Mouse (Mus musculus): Measurements from ENCODE around the gene Clk1. TPM values are rescaled to one million over a fixed set of nuclear protein-coding genes. Genes with fewer than 3 reads are reported as not detected.
A peak's percentile ranks its signal among the peaks of the same experiment; 100 is the strongest.

Clk1 gene
- polyA plus RNA-seq, 1 experiment from 2014 or later, result 111 TPM

DNA sequence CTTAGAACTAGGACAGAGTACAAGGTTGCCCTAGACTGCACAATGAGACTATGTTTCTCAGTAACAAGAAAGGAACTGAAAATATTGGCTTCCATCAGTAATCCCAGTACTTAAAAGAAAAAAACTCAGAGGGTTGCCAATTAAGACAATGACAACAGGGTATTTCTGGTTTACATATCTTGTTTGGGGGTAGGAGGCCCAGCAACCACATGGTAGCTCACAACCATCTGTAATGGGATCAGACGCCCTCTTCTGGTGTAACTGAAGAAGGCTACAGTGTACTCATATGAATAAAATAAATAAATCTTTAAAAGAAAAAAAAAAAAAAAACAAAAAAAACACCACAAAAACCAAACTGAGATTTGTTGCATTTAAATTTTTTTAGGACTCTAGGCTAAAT lies 8.4 kb downstream of the Clk1 start:
- DNase-seq (ENCODE audit: low spot score), result no peak
- Histone ChIP-seq H3K27ac (replicated peaks) (no peak overlapping the region), H3K9me3 (ENCODE audit: control insufficient read depth, low read length) (no peaks in the 10 kb centered on the region), H3K36me3 (ENCODE audit: control insufficient read depth, insufficient read depth, low read length) (peaks cover 46% of the 10 kb centered on the region), H3K9ac (ENCODE audit: low read length) (no peak overlapping the region), H3K4me1 (replicated peaks; ENCODE audit: control insufficient read depth, insufficient read depth) (no peaks in the 10 kb centered on the region), H3K4me3 (ENCODE audit: low read depth, low read length) (no peak overlapping the region), H3K27me3 (ENCODE audit: control insufficient read depth, insufficient read depth, low read length) (no peaks in the 10 kb centered on the region), H3K4me2 (replicated peaks; ENCODE audit: low read depth) (no peak overlapping the region)
- ATAC-seq (ENCODE audit: low FRiP score, low TSS enrichment), result no peak
- peak; percentile 58 for TF ChIP-seq CTCF (IDR thresholded peaks at IDR 0.05; ENCODE audit: low read depth)
- TF ChIP-seq EP300 (optimal IDR thresholded peaks at IDR 0.05), result no peak
- WGBS, result 29% methylated on average over 1 of the region's 1 CpGs

DNA sequence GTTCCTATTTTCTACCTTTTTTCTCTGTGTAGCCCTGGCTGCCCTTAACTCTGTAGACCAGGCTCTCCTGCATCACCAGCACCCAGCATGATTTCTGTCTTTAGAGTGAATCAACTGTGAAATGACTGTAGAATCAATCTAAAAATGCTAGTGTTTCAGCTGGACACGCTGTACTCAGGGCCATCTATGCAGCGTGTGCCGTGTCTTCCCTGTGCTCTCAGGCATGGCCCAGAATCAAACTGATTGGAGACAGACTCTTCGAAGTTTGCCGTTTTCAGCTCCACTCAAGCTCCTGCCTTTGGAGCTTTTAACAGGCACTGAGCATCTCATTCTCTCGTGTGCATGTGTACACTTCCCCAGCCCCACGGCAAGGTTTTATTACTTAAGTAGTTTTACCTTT lies 13.1 kb downstream of the Clk1 start:
- Histone ChIP-seq H3K9me3 (ENCODE audit: control insufficient read depth, low read length) (no peaks in the 10 kb centered on the region), H3K27me3 (ENCODE audit: control insufficient read depth, insufficient read depth, low read length) (no peaks in the 10 kb centered on the region), H3K4me3 (ENCODE audit: low read depth, low read length) (no peak overlapping the region), H3K27ac (replicated peaks) (no peak overlapping the region), H3K4me2 (replicated peaks; ENCODE audit: low read depth) (no peak overlapping the region), H3K9ac (ENCODE audit: low read length) (no peak overlapping the region), H3K36me3 (ENCODE audit: control insufficient read depth, insufficient read depth, low read length) (peaks cover 32% of the 10 kb centered on the region), H3K4me1 (replicated peaks; ENCODE audit: control insufficient read depth, insufficient read depth) (no peaks in the 10 kb centered on the region)
- ATAC-seq (ENCODE audit: low FRiP score, low TSS enrichment), result no peak
- TF ChIP-seq CTCF (IDR thresholded peaks at IDR 0.05; ENCODE audit: low read depth), result no peak
- TF ChIP-seq EP300 (optimal IDR thresholded peaks at IDR 0.05), result no peak
- WGBS, result 86% methylated on average over 7 of the region's 7 CpGs
- DNase-seq (ENCODE audit: low spot score), result no peak

GRCm38 (mm10) chr1:58410198-58410588 lies 13.7 kb downstream of the Clk1 start:
- ATAC-seq (ENCODE audit: low FRiP score, low TSS enrichment), result peak; percentile 17; the same call in 1 of the 2 replicates
- H3K4me3 ChIP-seq (ENCODE audit: low read depth, low read length), result no peak overlapping the region
- H3K4me2 ChIP-seq (replicated peaks; ENCODE audit: low read depth), result no peak overlapping the region
- TF ChIP-seq CTCF (IDR thresholded peaks at IDR 0.05; ENCODE audit: low read depth) (no peak), EP300 (optimal IDR thresholded peaks at IDR 0.05) (no peak)
- no peaks in the 10 kb centered on the region for H3K27me3 ChIP-seq (ENCODE audit: control insufficient read depth, insufficient read depth, low read length)
- no peaks in the 10 kb centered on the region for H3K4me1 ChIP-seq (replicated peaks; ENCODE audit: control insufficient read depth, insufficient read depth)
- no peak for DNase-seq (ENCODE audit: low spot score)
- H3K9me3 ChIP-seq (ENCODE audit: control insufficient read depth, low read length), result no peaks in the 10 kb centered on the region
- 74% methylated on average over 3 of the region's 3 CpGs for WGBS
- H3K36me3 ChIP-seq (ENCODE audit: control insufficient read depth, insufficient read depth, low read length), result peaks cover 32% of the 10 kb centered on the region
- H3K9ac ChIP-seq (ENCODE audit: low read length), result no peak overlapping the region
- H3K27ac ChIP-seq (replicated peaks), result no peak overlapping the region

DNA sequence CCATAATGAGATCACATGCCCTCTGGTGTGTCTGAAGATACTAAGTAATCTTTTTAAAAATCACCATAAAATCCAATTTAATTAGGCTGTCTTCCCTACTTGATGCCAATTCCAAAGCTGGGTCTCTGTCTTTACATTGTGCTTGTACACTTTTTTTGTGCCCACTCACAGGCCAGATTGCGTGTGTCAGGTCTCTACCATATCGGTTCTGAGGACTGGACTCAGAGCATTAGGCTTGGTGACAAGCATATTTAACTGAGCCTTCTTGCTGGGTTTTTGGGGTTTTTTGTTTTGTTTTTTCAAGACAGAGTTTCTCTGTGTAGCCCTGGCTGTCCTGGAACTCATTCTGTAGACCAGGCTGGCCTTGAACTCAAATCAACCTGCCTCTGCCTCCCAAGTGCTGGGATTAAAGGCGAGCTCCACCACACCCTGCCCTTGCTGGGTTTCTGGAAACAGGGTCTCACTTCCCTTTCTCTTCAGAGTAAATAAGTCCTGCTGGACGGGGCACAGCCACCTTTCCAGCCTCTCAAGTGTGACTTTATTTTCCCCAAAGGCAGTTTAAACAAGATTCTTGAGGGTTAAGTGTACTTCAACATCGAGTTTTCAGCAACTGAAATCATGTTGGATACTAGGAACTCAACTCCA lies 14.2 kb downstream of the Clk1 start:
- Histone ChIP-seq H3K9ac (ENCODE audit: low read length) (no peak overlapping the region), H3K27me3 (ENCODE audit: control insufficient read depth, insufficient read depth, low read length) (no peaks in the 10 kb centered on the region), H3K4me1 (replicated peaks; ENCODE audit: control insufficient read depth, insufficient read depth) (no peaks in the 10 kb centered on the region), H3K4me3 (ENCODE audit: low read depth, low read length) (no peak overlapping the region), H3K4me2 (replicated peaks; ENCODE audit: low read depth) (no peak overlapping the region), H3K9me3 (ENCODE audit: control insufficient read depth, low read length) (no peaks in the 10 kb centered on the region), H3K36me3 (ENCODE audit: control insufficient read depth, insufficient read depth, low read length) (peaks cover 30% of the 10 kb centered on the region), H3K27ac (replicated peaks) (no peak overlapping the region)
- TF ChIP-seq EP300 (optimal IDR thresholded peaks at IDR 0.05) (no peak), CTCF (IDR thresholded peaks at IDR 0.05; ENCODE audit: low read depth) (no peak)
- 74% methylated on average over 5 of the region's 5 CpGs for whole genome bisulfite sequencing
- no peak for ATAC-seq (ENCODE audit: low FRiP score, low TSS enrichment)
- no peak for DNase-seq (ENCODE audit: low spot score)

DNA sequence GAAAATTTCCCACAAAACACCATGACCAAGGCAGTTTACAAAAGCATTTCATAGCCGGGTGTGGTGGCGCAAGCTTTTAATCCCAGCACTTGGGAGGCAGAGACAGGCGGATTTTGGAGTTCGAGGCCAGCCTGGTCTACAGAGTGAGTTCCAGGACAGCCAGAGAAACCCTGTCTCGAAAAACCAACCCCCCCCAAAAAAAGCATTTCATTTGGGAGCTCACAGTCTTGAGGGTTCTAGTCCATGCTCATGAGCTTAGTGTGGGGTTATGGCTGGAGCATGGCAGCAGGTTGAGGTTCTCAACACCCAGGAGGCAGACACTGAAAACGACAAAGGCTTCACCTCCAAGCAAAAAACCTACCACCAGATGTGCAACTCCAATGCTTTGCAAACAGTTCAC lies 15.7 kb downstream of the Clk1 start:
- Histone ChIP-seq H3K36me3 (ENCODE audit: control insufficient read depth, insufficient read depth, low read length) (peaks cover 22% of the 10 kb centered on the region), H3K4me1 (replicated peaks; ENCODE audit: control insufficient read depth, insufficient read depth) (no peaks in the 10 kb centered on the region), H3K4me2 (replicated peaks; ENCODE audit: low read depth) (no peak overlapping the region), H3K4me3 (ENCODE audit: low read depth, low read length) (no peak overlapping the region), H3K9me3 (ENCODE audit: control insufficient read depth, low read length) (no peaks in the 10 kb centered on the region), H3K9ac (ENCODE audit: low read length) (no peak overlapping the region), H3K27ac (replicated peaks) (no peak overlapping the region), H3K27me3 (ENCODE audit: control insufficient read depth, insufficient read depth, low read length) (no peaks in the 10 kb centered on the region)
- no peak for TF ChIP-seq CTCF (IDR thresholded peaks at IDR 0.05; ENCODE audit: low read depth)
- no peak for TF ChIP-seq EP300 (optimal IDR thresholded peaks at IDR 0.05)
- DNase-seq (ENCODE audit: low spot score) (peak; percentile 10), ATAC-seq (ENCODE audit: low FRiP score, low TSS enrichment) (no peak)
- 83% methylated on average over 6 of the region's 6 CpGs for WGBS

GRCm38 (mm10) chr1:58407321-58407720 lies 16.5 kb downstream of the Clk1 start:
- peaks cover 27% of the 10 kb centered on the region for H3K36me3 ChIP-seq (ENCODE audit: control insufficient read depth, insufficient read depth, low read length)
- no peaks in the 10 kb centered on the region for H3K4me1 ChIP-seq (replicated peaks; ENCODE audit: control insufficient read depth, insufficient read depth)
- TF ChIP-seq EP300 (optimal IDR thresholded peaks at IDR 0.05) (no peak), CTCF (IDR thresholded peaks at IDR 0.05; ENCODE audit: low read depth) (no peak)
- H3K4me2 ChIP-seq (replicated peaks; ENCODE audit: low read depth), result no peak overlapping the region
- no peaks in the 10 kb centered on the region for H3K9me3 ChIP-seq (ENCODE audit: control insufficient read depth, low read length)
- no peak overlapping the region for H3K9ac ChIP-seq (ENCODE audit: low read length)
- DNase-seq (ENCODE audit: low spot score) (no peak), ATAC-seq (ENCODE audit: low FRiP score, low TSS enrichment) (0 out of 2 replicates have a peak, but pooled peaks have one; percentile 20)
- H3K27ac ChIP-seq (replicated peaks), result no peak overlapping the region
- H3K27me3 ChIP-seq (ENCODE audit: control insufficient read depth, insufficient read depth, low read length), result no peaks in the 10 kb centered on the region
- 97% methylated on average over 7 of the region's 7 CpGs for WGBS
- no peak overlapping the region for H3K4me3 ChIP-seq (ENCODE audit: low read depth, low read length)
